Mouse (Mus musculus) neutrophil, adult 5-6 weeks (primary cell): Measurements from ENCODE around the gene Wwox. TPM values are rescaled to one million over a fixed set of nuclear protein-coding genes. Genes with fewer than 3 reads are reported as not detected.
A peak's percentile ranks its signal among the peaks of the same experiment; 100 is the strongest.

Experiments
- ATAC-seq: fragments of 151-379, 151-347 bp; 2 replicates; pipeline ENCODE4 v1.8.0; 2017; ENCODE audit warnings: mild to moderate bottlenecking, moderate TSS enrichment; ENCODE audit not compliant: insufficient number of reproducible peaks, poor library complexity, low FRiP score, severe bottlenecking; ENCODE audit errors: extremely low read depth
- total RNA-seq: library from RNA; stranded (forward); fragments of 200-1000 nt; gene quantifications from 2 replicates; pipeline ENCODE4 v1.2.3, GENCODE M21; 2017

Wwox gene
- total RNA-seq, 1 experiment from 2014 or later = 7.7 TPM

DNA sequence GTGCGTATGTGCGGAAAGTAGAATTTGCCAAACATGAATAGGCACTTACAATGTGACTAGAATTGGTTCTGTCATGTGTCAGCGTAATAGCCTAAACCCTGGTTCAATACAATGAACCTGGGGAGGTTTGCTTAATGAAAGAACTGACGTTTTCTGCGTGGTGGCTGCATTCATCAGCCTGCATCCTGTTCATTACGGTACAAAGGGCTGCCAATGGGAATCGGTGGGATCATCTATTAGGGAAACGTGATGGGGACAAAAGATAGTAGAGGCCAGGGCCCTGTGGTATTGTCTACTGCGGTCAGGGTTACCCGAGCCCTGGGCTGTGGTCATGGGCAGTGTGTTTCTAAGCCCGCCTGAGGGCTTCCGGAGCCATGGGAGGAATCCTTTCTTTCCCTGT, 459.7 kb downstream of the Wwox start:
- no peak for ATAC-seq

GRCm38 (mm10) chr8:114902584-114902983, 463.1 kb downstream of the Wwox start:
- no peak for ATAC-seq

DNA sequence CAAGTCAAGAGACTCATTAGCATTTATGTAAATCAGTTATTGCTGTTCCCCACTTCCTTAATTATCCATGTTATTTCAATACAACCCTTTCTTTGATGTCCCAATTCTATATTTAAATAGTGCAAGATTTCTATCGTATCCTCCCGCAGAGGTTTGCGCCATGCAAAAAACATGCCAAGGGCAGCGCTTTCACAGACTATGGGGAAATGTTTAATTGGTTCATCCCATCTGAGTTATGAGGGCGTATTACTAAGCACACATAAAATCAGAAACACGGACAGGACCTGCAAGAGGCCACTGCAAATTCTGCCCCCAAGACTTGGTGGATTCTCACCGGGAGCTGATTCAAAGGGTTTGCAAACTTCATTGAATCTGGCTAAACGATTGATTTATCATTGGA, 468.6 kb downstream of the Wwox start:
- no peak for ATAC-seq

DNA sequence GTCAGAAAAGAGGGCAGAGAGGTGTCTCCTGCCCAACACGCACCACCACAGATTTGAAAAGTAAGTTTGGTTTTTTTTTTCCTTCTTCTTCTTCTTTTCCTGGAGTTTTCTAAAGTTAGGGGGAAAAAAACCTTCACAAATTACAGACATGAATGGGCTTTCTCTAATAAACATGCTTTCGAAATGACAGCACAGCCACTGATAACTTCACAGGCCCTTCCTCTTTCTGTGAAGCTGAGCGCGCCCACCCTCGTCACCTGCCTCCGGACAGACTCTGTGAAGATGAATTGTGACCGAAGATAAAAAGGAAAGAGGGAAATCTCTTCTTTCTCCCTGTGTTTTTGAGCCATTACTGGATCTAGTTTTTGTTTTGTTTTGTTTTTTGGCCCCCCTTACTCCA, 469.1 kb downstream of the Wwox start:
- peak; percentile 74 for ATAC-seq

DNA sequence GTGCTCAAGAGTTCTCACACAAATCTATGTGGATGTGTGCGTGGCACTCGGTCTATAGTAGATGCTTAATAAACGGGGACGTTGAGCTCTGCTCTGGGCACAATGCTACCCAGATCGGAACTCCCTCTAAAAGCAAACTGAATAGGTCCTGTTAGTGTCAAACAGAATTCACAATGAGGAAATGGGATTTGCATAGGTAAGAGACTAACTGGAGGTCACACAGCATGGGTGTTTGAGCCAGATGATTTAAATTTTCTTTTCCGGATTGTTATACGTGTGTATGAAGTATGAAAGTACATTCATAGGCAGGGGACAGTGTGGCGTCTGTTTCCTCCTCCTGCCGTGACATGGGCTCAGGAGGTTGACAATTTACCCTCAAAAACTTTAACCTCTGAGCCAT, 469.7 kb downstream of the Wwox start:
- ATAC-seq = peak; percentile 34

DNA sequence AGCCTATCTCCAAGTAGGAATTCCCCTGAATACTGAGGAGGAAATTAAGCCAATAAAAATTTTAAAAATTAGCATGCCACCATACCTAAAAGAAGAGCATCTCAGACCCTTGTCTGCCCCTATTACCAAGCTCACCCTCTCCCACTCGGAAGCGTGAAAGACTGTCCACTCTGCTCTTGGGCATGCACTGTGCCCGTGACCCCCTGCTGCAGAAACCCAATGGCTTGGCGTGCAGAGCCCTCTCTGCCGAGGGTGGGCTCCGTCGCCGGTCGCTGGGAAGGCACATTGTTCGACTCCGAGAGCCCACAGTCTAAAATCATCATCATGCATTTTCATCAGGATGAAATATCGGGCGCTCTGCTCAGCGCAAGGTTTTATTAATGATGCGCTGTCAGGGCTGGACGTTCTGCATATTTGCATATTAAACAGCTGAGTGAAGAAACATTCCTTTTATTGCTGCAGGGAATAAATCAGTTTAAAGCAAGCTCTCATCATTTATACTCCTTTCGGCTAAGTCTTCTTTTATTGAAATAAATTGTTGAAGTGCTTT, 471.7 kb downstream of the Wwox start:
- ATAC-seq = no peak

GRCm38 (mm10) chr8:114923629-114924028, 484.2 kb downstream of the Wwox start:
- ATAC-seq = no peak

DNA sequence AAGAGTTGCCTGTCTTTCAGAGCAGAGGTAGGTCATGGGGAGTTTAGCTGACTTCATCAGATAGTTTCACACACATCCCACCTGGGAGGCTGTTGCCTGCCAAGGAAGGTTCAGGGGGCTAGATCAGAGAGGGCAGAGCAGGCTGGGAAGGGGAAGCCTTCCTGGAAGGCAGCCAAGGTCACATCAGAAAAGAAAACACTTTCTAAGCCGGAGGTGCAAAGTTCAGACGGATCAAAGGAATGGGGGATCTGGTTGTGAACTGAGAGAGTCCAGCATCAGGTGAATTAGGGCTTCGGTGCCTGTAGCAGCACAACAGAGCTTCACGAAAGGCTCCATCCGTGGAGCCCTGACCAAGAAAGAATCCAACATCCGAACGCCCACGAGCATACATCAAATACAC, 488.0 kb downstream of the Wwox start:
- ATAC-seq = no peak

GRCm38 (mm10) chr8:114927917-114928316, 488.5 kb downstream of the Wwox start:
- no peak for ATAC-seq

DNA sequence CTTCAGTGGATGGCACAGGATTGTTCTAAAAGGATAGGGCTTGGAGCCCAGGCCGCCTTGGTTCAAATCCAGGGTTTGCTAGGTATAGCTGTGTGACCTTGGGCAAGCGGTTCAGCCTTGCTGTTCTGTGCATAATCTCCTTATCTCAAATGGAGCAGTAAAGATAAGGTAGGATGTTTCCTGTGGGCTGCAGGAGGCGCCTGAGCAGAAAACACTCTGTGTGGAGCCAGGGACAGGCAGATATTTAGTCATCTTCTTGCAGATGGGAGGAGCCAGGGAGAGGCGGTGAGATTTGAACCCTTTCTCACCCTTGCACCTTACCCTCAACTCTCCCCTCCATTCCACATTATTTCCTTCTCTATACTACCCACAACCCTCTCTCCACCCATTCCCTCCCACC, 490.1 kb downstream of the Wwox start:
- no peak for ATAC-seq

DNA sequence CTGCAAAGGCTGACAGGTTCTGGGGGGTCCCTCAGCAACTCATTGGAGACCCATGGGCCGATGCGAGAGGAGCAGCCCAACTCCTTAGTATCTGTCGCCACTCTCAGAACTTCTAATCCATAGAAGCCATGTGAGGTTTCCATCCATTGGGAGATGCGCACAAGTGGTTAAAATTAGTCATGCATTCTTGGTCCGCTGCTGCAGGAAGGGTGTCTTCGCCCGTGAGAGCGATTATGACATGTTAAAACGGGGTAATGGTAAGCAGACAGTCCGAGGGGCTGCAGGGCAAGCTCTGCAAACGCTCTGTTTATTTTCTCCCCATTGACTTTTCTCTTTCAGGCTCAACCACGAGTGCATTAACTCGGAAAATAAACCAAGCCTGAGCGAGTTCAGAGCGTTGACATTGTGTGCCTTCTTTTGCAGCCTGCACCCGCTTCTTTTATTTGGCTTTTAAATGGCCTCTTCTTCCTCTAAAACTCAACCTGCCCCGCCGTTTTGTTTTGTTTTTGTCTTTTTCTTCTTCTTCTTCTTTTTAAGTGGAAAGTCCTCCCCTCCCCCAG, 492.7 kb downstream of the Wwox start:
- no peak for ATAC-seq

- ATAC-seq = no peak
These were observed 493.8 kb downstream of the Wwox start for GRCm38 (mm10) chr8:114933248-114933647.

DNA sequence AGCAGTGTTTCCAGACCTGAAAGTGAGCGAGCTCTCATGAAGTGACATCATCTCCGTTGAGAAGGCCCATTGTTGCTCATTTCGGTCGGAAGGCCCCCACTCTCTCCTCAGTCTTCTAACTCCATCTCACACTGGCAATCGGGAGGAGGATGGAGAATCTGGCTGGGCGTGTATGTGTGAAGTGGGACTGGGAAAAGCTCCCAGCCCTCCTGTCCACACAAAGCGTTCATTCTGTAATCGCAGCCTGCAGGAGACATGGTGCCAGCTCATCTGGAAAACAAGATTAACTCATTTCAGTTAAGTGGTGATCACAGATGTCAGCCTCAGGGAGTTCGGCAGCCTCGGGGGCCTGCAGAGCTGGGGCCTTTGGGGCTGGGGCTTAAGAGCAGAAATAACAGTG, 497.4 kb downstream of the Wwox start:
- no peak for ATAC-seq

- no peak for ATAC-seq
These were observed 499.9 kb downstream of the Wwox start for GRCm38 (mm10) chr8:114939338-114939737.

- no peak for ATAC-seq
These were observed 501.6 kb downstream of the Wwox start for GRCm38 (mm10) chr8:114941096-114941495.

GRCm38 (mm10) chr8:114941644-114942043, 502.2 kb downstream of the Wwox start:
- ATAC-seq = no peak

DNA sequence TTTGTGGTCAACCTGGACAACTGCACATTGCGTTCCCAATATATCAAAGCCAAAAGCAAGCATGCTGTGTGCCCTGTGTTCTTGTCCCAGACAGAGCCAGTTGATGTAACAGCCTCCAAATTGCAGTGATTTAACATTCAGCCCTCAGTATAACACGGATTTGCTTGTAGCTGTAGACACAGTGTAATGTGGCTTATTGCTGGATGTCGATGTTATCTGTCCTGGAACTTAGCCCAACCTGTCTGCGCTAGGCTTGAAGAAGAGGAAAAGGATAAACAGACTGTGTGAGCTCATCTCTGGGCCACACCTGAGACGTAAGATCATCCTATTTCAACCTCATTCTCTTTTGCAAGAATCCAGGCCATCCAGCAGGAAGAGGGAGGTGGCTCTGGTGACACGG, 508.5 kb downstream of the Wwox start:
- no peak for ATAC-seq

DNA sequence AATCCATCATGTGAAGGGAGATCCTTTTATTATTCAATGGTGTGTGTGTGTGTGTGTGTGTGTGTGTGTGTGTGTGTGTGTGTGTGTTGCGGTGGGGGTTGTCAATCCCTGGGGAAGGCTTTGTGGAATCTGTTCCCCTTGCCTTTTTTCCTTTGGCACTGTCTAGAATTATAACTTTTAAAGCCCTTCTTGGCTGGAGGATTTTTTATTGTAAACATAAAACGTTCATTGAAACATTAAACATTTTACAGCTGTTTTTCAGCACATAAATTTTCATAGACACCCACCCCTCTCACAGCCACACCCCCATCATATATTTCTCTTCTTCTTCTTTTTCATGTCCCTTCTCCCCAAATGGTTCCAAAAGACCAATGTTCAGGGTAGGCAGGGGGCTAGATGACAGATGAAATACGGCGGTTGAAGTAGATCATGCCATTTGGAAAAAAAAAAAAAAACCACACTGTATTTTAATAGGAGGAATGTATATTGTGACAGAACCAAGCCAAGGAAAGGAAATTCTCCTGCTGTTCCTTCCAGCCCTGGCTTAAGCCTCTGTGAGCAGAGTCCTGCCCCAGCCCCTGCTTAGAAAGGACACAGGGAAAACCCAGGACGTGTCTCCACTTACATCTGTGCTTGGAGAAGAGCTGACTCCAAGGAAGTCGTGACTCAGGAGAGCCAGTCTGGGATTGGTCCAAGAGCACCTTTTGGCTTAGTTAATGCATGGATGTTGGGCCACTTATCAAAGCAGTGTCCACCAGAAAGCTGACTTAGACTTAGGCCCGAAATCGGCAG, 517.1 kb downstream of the Wwox start:
- ATAC-seq = no peak

GRCm38 (mm10) chr8:114958437-114959107, 519.1 kb downstream of the Wwox start:
- ATAC-seq = no peak

GRCm38 (mm10) chr8:114959406-114959805, 520.0 kb downstream of the Wwox start:
- no peak for ATAC-seq
